Mouse (Mus musculus): Measurements from ENCODE around the gene Runx2.
A peak's percentile ranks its signal among the peaks of the same experiment; 100 is the strongest.

Gene Runx2

DNA sequence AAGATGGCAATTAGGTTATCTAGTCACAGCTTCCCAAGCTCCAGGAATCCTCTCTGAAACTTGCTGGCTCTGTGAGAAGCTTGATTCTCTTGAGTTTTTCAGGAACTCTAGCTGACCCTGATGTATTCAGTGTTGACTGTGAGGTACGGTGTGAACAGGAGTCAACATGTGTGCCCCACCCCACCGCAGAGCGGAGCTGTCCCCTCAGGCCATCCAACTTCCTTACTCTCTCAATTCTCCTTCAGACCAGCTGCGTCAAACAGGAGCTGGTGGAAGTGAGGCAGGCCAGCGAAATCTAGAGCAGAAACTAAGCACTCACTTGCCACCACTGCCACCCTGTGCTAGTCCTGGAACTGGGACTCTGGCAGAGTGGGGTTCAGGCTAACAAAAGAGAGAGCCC, 273.9 kb downstream of the Runx2 start:
- DNase-seq (ENCODE audit: low read depth, low spot score), result no peak

DNA sequence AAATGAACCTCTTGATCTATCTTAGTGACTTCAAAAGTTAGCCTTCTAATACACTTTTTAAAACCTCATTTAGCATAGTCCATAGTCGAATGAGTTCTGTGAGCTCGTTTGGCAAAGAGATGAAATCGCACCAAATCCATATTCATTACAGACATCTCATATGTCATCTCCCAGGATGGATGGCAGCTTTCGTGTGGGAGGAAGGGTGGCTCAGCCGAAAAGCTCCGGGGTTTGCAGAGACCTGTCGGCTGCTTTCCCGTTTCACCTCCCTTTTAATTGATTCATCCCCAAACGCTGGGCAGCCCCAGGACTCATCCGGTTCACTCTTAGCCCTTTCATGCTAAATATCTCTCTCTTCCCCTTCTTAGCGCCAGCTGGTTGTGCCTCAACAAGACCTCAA, 275.7 kb downstream of the Runx2 start:
- peak; percentile 67 for DNase-seq (ENCODE audit: low read depth, low spot score)

DNA sequence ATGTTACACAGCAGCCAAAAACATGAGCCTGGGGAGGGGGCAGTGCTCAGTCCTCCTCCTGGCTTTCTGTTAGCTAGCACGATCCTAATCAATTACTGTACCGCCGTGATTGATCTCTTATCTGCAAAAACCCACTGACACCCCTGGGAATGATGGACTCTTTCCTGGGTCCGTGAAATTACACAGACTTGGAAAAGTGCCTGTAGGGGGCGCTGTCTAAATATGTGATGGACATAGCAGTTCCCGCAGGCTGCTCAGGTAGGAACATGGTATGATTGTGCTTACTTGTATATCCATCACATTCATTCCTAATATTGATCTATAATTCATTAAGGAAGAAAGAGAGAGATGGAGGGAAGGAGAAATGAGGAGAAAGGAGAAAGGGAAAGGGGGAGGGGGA, 284.6 kb downstream of the Runx2 start:
- DNase-seq (ENCODE audit: low read depth, low spot score), result peak; percentile 40

DNA sequence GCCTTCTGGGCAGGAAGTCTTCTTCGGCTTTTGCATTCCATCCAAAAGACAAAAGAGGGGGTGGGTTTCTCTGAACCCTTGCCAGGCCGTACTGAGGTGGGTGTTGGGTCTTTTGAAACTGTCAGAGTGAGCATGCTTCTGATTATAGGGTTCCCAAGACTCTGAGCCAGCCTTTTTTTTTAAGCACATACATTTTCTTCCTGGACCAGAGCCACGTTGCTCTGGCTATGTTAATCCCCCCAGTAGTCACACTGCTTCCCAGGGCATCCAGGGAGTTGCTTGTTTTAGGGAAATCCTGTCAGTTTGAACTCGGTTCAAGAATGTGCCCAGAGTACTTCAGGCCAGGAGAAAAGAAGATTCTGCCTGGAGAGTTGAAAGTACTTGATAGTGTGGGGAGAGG, 286.0 kb downstream of the Runx2 start:
- peak; percentile 22 for DNase-seq (ENCODE audit: low read depth, low spot score)

DNA sequence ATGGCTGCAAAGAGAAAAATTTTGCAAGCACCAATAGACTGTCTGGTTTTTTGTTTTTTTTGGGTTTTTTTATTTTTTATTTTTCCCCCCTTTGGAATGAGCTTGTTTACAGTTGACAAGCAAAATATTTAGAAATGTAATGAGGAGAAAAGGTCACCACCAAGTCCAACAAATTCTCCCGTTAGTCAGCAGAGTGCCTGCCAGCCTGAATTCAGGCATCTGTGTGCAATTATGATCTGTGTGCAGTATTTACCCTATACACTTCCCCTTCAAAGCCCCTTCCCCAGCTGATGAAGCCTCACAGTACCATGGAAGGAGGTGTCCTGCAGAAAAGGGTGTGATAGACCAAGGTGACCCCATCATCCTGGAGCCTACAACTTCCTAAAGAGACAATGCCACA, 290.5 kb downstream of the Runx2 start:
- no peak for DNase-seq (ENCODE audit: low read depth, low spot score)

DNA sequence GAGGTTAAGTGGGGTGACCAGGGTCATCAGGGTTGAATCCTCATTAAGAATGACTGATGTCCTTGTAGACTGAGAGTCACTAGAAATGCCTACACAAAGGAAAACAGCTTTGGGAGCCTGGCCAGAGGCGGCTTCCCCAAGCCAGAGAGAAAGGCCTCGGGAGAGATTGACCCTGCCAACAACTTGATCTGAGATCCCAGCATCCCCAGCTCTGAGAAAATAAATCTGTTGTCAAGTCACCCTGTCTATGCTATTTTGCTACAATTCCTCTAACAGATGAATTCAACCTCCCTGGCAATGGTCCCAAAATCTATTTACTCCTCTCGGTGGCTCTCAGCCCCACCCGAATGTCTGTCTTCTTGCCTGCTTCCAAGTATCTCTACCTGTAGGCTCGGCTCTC, 291.7 kb downstream of the Runx2 start:
- DNase-seq (ENCODE audit: low read depth, low spot score), result peak; percentile 30

DNA sequence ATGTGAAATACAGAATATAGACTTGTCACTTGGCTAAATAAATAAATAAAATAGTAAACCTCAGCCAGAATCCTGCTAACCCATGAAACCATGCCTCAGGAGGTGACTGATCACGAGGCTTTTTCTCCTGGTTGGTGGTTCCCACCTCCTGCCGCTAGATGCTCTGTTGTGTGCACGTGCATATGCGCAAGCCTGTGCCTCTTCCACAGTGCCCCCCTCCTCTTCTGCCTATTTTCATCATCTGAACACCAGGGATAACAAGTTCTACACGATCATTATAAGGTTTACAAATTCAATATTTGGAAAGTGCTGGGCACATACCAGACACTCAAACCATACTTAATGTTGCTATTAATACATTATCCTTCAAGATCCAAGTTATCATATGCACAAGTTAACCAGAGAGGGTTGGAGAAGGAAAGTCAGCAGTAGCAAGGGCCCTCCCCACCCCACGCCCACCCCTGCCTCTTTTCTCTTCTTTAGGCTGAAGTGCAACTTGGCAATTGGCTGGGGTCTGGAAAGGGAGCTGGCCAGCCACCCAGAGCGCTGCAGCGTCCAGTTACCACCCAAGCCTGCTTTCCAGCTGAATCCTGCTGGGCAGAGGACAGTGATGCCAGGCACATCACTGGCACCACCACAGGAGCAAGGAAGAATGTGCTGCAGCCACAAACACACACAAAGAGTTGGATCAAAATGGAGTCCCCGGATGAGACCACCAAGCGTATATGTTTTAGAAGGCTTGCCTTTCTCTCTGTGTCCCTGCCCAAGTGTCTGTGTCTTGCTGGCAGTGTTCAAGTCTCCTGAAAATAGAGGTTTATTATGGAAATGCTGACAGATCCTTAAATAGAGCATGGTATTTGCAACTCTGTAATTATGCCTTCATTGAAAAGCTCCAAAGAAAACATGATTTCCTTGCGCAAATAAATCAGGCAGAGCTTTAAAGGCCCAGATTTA, 294.2 kb downstream of the Runx2 start:
- DNase-seq (ENCODE audit: low read depth, low spot score), result peak; percentile 64

DNA sequence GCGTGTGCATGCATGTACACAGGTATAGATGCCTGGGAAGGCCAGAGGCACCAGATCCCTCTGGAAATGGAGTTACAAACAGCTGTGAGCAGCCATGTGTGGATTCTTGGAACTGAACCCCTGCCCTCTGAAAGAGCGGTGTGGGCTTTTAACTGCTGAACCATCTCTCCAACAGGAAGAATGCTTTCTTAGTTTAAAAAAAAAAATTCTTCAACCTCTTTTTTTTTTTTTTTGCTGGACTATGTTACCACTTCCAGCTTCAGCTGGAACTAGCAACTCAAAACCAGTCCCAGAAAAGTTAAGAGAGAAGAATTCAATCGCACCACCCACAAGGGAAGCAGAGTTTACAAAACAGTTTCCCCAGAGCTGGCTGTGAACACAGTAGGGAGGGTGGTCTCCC, 295.2 kb downstream of the Runx2 start:
- no peak for DNase-seq (ENCODE audit: low read depth, low spot score)

DNA sequence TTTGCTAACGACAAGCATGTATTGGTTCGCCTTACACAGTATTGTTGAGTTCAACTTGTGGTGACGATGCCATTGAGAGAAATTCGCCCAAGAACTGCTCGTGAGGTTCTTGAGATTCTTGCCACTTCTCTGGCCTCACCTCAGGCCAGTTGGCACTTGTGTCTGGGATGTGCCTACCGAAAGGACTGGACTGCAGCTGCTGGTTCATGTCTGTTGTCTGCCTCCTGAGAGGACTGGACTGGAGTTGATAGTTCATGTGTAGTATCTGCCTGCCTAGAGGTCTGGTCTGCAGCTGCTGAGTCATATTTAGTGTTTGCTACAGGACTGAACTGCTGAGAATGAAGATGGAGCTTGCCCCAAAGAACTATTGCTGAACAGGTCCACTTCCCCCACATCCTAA, 296.4 kb downstream of the Runx2 start:
- DNase-seq (ENCODE audit: low read depth, low spot score), result no peak

DNA sequence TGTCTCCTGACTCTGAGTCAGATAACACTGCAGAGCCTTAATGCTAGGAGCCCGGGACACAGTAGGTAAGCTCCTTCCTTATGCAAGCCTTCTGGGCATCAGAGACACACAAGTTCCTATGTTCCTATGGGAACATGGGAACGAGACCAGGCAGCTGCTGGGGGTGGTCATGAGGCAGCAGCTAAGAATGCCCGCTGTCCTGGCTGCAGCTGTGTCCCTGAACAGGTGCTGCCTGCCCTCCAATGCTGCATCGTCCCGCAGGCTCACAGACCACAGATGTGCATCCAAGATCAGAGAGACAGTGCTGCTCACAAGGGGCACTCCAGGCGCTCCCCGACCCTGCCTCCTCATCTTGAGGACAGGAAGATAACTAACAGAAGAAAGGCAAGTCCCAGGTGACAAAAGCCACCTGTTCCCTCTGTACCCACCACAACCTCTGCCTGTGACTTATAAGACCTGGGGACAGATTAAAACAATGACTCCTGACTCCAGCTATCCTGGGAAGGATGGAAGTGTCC, 306.3 kb downstream of the Runx2 start:
- DNase-seq (ENCODE audit: low read depth, low spot score), result no peak

DNA sequence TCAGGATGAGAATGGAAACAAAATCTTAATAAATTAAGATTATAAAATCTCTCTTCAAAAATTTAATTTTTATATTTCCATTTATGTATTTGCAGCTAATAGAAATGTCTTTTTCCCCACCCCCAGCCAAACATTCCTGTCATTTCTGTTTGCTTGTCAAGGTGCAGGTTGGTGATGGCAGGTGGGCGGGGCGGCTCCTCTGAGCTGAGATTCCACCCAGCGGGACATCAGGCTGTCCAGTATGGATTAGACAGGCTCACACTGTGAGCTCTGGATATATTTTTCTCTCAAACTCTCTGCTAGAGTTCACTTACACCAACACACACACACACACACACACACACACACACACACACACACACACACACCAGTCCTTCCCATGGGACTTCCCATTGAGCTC, 306.9 kb downstream of the Runx2 start:
- DNase-seq (ENCODE audit: low read depth, low spot score), result no peak

DNA sequence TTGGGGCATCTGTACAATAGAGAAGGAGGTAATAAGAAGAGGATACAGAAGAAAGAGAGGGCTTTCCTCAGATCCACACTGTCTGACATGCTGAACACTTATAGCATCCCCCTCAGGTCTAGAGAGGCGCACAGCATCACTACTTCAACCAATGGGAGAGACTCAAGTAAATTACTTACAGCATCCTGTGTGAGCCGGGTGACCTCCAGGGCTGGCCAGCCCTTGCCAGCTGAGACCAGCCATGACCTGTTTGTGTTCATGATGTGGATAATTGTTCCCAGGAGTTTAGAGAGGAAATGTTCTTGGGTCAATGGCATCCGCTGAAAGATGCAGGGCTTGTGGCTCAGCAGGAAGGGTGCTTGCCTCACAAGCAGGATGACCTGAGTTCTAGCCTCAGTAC, 308.1 kb downstream of the Runx2 start:
- no peak for DNase-seq (ENCODE audit: low read depth, low spot score)

DNA sequence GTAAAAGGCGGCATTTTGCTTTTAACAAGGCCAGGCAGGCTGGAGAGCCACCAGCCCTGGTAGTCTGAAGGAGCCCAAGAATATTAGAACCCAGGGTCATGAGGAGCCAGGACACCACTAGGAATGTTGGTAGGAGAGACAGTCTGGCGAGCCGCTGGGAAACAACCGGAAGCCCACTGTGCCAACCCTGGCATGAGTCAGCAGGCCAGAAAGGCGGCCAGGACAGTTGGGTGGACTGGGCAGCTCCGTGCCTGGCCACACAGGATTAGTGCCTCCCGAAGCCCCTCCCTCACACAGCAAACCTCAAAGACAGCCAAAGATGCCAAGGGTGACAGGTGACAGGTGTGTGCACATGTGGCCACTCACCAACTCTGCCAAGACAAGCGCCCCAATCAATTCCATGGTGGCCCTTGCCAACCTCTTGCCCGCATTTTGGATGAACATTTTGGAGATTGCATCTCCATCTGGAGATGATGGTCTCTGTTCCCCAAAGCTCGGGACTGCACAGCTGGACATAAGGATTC, 309.7 kb downstream of the Runx2 start:
- no peak for DNase-seq (ENCODE audit: low read depth, low spot score)

DNA sequence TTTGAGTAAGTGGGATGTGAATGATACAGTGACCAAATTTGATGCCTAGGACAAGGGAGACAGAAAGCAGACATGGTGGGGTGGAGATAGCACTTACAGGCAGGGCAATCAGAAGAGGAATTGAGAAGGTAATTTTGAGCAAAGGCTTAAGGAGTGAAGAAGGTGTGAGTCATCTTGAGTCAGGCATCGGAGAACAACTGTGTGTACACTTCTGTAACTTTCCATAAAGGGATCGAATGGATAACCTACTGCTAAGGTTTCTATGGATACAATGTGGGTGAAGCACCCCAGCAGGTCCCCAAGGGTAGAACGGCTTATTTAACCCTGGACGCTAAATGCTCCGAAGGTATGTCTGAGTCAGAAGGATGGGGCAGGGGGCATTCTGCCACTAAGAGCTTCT, 312.4 kb downstream of the Runx2 start:
- DNase-seq (ENCODE audit: low read depth, low spot score), result peak; percentile 72

DNA sequence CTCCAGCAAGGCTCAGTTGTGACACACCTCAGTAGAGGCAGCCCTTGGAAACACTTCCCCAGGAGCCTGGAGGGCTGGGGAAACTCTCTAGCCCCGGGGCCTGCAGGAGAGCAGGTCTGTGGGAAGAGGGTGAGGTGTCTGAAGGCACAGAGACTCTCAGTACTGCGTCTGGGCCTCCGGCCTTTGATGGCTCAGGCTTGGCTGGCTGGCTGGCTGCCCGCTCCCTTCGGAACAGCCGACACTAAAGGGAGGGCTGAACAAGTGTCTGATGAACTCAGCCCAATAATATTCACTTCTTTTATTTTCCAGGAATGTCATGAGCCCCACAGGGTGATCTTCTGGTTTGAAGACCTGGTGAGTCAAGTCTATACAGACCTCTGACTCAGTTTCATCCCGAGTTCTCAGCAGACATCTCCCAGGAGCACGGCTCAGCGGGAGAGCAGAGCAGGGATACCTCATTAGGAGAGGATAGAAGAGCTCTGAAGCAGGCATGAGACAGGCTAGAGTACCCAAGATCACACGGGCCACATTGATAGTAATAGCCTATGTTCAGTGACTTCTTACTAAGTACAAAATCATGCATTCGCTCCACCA, 314.2 kb downstream of the Runx2 start:
- DNase-seq (ENCODE audit: low read depth, low spot score), result peak; percentile 20

DNA sequence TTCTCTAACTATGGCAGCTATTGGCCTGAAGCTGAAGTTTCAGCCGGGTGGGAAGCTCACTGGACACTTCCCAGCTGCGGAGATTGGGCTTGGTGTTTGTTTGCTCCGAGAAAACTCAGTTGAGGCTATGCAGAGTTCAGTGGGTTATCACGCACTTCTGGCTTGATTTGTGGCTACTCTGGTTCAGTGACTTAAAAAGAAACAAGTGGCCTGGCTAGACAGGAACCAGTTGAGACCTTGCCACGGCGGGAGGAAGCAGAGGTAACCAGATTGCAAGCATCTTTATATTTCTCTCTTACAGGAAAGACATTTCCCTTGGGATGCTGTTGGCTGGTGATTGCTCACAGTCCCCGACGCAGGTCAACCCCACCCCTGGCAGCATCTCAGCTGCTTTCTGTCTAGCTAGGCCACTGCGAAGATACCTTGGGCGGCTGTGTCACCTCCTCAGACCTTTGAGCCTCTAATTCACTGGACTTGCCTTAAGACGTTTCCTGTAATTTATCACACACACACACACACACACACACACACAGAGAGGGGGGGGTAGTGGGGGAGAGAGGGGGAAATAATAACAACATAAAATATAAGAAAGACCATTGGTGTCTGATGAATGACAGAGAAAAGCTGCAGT, 324.3 kb downstream of the Runx2 start:
- DNase-seq (ENCODE audit: low read depth, low spot score), result no peak

DNA sequence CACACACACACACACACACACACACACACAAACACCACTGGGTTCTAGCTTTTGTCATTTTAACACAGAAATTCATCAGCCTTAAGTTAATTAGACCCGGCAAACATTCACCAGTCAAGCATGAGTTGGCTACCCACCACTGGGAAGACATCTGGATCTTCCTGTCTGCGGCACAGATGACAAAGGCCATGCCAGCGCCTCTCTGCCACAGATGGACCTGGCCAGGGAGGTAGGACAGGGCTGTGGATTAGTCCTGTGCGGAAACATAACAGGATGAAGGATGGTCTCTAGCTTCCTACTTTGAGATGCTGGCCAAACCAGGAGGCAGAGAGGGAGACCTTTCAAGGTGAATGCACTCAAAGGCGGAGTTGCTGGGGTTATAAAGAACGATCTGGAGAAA, 325.3 kb downstream of the Runx2 start:
- DNase-seq (ENCODE audit: low read depth, low spot score), result no peak

DNA sequence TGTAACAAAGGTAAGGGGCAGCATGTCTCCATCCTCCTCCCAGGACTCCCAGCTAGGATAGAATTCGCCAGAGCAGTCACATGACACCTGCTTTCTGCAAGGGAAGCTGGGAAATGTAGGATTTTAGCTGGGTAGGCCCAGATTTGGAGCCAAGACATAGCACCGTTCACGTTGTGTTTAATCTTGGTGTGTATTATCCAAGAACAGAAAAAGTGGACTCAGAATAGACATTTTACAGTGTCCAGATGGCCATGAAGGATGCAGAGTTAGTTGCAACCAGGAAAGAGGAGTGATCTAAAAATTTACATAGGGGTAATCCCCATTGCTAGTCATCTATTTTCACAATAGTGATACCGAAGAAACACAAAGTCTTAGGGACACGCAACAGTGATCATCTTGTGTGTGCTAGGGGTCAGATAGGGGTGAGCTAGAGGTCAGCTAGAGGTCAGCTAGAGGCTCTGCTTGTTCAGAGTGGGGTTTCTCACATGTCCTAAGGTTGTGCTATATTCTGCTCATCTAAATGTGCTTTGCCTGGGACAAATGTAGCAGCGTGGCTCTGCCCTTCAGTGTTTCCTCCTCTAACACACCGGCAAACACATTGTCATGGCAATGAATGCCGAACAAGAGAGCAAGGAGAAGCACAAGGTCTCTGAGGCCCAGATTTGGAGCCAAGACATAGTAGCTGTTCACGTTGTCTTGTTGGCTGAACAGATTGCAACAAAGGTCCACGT, 326.9 kb downstream of the Runx2 start:
- peak; percentile 64 for DNase-seq (ENCODE audit: low read depth, low spot score)

DNA sequence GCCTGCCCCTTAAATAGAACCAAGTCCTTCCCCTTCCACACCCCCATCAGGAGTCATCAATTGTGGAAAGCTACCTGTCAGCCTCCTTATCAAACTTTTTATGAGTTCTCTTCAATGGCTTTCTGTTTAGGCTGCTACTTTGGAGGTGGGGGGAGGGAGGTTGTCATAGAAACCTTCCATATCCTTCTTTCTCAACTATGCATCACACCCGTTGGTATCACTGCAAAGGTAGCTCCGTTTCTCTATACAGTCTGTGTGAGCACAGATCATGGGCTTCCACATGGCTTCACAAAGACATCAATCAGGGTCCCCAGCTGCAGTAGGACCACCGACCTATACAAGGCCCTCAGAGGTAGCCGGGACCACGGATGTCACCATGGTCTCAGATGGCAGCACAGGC, 329.3 kb downstream of the Runx2 start:
- DNase-seq (ENCODE audit: low read depth, low spot score), result no peak

DNA sequence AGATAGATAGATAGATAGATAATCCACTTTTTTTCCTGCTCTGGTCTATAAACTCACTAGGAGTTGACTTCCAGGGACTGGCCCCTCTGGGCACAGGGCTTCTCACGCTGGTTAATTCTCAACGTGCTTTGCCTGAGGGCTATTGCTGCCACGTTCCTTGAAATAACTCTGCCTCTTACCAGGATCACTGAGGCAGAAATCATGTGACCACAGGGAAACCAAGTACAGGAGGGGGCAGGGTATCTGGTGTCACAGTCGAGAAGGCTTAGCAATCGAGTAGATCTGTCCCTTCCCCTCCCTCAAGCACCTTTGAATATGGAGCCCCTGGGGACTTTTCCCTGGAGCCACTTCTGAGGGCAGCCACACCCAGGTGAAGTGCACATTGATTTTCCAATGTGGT, 334.7 kb downstream of the Runx2 start:
- DNase-seq (ENCODE audit: low read depth, low spot score), result no peak

DNA sequence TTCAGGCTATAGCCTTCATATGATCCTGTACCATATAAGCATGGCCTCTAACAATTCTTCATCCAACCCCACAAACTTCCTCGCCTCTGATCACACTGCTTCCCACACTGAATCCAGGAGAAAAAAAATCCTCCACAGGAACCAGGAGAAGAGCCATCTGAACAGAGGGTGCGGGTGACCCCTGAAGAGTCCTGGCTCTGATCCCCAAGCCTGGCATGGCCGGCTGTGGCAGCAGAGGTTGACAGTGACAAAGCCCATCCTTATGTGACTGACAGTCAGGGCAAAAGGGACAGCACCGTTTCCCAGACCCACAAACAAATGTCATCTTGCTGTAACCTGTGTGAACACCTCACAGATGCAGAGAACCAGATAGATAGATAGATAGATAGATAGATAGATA, 335.1 kb downstream of the Runx2 start:
- no peak for DNase-seq (ENCODE audit: low read depth, low spot score)

DNA sequence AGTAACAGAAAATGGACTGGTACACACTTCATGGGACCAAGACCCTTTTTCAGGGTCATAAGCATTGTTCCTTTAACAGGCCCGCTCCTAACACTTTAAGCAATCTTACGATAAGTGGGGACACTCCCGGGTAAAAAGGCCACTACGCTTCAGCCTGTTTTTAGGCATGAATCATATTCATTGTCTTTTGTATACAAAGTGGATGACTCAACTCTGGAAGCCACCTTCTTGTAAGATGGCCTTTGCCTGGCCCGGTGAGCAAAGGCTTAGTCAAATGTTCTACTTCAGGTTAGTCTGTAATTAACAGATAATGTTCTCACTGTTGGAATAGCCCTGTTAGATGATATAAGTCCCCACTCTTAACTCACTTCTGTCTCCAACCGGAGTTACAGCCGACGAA, 338.7 kb downstream of the Runx2 start:
- DNase-seq (ENCODE audit: low read depth, low spot score), result peak; percentile 9
